8 mouse cellular contexts compared by ENCODE assay signal in the genomic region with DNA sequence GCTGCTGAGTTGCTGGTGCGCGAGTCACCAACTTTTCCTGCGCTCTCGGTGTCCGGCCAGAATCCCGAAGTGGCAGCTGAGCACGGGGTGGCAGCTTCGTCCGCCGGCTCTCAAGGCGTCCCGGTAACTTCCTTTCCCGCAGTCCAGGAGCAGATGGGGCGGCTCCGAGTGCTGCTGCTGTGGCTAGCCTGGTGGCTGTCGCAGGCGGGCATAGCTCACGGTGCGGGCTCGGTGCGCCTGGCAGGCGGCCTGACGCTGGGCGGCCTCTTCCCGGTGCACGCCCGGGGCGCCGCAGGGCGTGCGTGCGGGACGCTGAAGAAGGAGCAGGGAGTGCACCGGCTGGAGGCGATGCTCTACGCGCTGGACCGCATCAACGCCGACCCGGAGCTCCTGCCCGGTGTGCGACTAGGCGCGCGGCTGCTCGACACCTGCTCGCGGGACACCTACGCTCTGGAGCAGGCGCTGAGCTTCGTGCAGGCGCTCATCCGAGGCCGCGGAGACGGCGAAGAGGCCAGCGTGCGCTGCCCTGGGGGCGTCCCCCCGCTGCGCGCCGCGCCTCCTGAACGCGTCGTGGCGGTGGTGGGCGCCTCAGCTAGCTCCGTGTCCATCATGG. TPM values are rescaled to one million over a fixed set of nuclear protein-coding genes. Genes with fewer than 3 reads are reported as not detected.
DNase-seq lines count a peak whose midpoint lies in the region; ATAC-seq and TF ChIP-seq lines count a peak whose summit lies in the region.

No protein-coding gene starts in this region.

- H3K4me3 ChIP-seq in left cerebral cortex, adult 2 months = peak overlapping the region; percentile 48
- peak overlapping the region; percentile 46 for H3K4me3 ChIP-seq in forebrain, embryonic 16.5 days (replicated peaks; ENCODE audit: low read length)
- peak overlapping the region; percentile 43 for H3K4me3 ChIP-seq in neural tube, embryonic 13.5 days

- peak overlapping the region; percentile 51 for H3K9ac ChIP-seq in forebrain, embryonic 16.5 days (replicated peaks; ENCODE audit: low read depth, low read length)
- peak overlapping the region; percentile 67 for H3K9ac ChIP-seq in neural tube, embryonic 13.5 days

- WGBS in forebrain, embryonic 16.5 days = under 1% methylated on average over 61 of the region's 72 CpGs
- under 1% methylated on average over 71 of the region's 72 CpGs for WGBS in neural tube, embryonic 13.5 days

- H3K4me1 ChIP-seq in forebrain, embryonic 16.5 days (replicated peaks; ENCODE audit: control insufficient read depth, insufficient read depth, low read length) = peaks cover 13% of the 10 kb centered on the region
- H3K4me1 ChIP-seq in neural tube, embryonic 13.5 days (replicated peaks) = peaks cover 16% of the 10 kb centered on the region

- H3K27me3 ChIP-seq in forebrain, embryonic 16.5 days (replicated peaks; ENCODE audit: control insufficient read depth, insufficient read depth, low read length) = peaks cover 49% of the 10 kb centered on the region
- peaks cover 74% of the 10 kb centered on the region for H3K27me3 ChIP-seq in neural tube, embryonic 13.5 days

- intact Hi-C loops in left cerebral cortex, adult 2 months (cut with DNase I) = no loop called here

- DNase-seq in left cerebral cortex, adult 2 months (ENCODE audit: extremely low spot score in 1 of 2, low spot score in 2 of 2) = peak in 1 of 2 experiments; percentile 37
- DNase-seq in left cerebral cortex, adult 8-10 months (ENCODE audit: low spot score in 2 of 2) = no peak
- peak; percentile 25 for DNase-seq in adrenal gland, postnatal 14 days
- DNase-seq in kidney, postnatal 4 days = peak; percentile 38 to 63
- DNase-seq in urinary bladder, postnatal 25 days (ENCODE audit: low spot score) = no peak
- DNase-seq in layer of hippocampus, postnatal 25 days (ENCODE audit: extremely low spot score in 1 of 2, low spot score in 1 of 2) = no peak

- H3K27ac ChIP-seq in left cerebral cortex, adult 2 months = no peak overlapping the region
- no peak overlapping the region for H3K27ac ChIP-seq in forebrain, embryonic 16.5 days (ENCODE audit: low read length)
- H3K27ac ChIP-seq in neural tube, embryonic 13.5 days (replicated peaks) = no peak overlapping the region

- H3K4me2 ChIP-seq in forebrain, embryonic 16.5 days (ENCODE audit: low read length) = peak overlapping the region; percentile 85
- peak overlapping the region; percentile 75 for H3K4me2 ChIP-seq in neural tube, embryonic 13.5 days

- no peak for TF ChIP-seq CTCF in left cerebral cortex, adult 2 months (IDR thresholded peaks at IDR 0.05)

- 0 out of 2 replicates have a peak, but pooled peaks cover 5% of the 10 kb centered on the region for H3K9me3 ChIP-seq in forebrain, embryonic 16.5 days (ENCODE audit: control insufficient read depth, low read length)
- no peaks in the 10 kb centered on the region for H3K9me3 ChIP-seq in neural tube, embryonic 13.5 days

- no peaks in the 10 kb centered on the region for H3K36me3 ChIP-seq in forebrain, embryonic 16.5 days (ENCODE audit: control insufficient read depth, insufficient read depth)
- H3K36me3 ChIP-seq in neural tube, embryonic 13.5 days = no peaks in the 10 kb centered on the region

- peak; percentile 43; the same call in 1 of the 2 replicates for ATAC-seq in forebrain, embryonic 16.5 days
- peak; percentile 8; the same call in 1 of the 2 replicates for ATAC-seq in neural tube, embryonic 13.5 days (ENCODE audit: low read depth)

RNA-seq across cellular contexts. Expression of gene Grm6, which starts 0.6 kb away (rescaled TPM):
- total RNA-seq in left cerebral cortex, adult 2 months (2021) = not detected
- total RNA-seq in left cerebral cortex, adult 8-10 months (2022) = not detected
- 0.07 and 1.1 TPM in 2 replicates for total RNA-seq in adrenal gland, postnatal 14 days (2021)
- polyA plus RNA-seq in forebrain, embryonic 16.5 days (2015; fragmentation: Nextera tagmentation; extraction: Ambion mirVana) = not detected in 2 replicates
- polyA plus RNA-seq in neural tube, embryonic 13.5 days (2015; fragmentation: Nextera tagmentation; extraction: Ambion mirVana) = not detected in 2 replicates
- not detected for total RNA-seq in layer of hippocampus, postnatal 25 days (2021)

RNA-seq across cellular contexts. Expression of gene Zfp879, which starts 9.7 kb away (rescaled TPM):
- 1 to 10 TPM; 3.0 to 4.3 TPM for total RNA-seq in left cerebral cortex, adult 2 months (2021)
- total RNA-seq in left cerebral cortex, adult 8-10 months (2022) = 1 to 10 TPM; 3.0 to 3.5 (median 3.2) TPM
- 0.79 and 0.82 TPM in 2 replicates for total RNA-seq in adrenal gland, postnatal 14 days (2021)
- 1.9 and 2.4 TPM in 2 replicates for polyA plus RNA-seq in forebrain, embryonic 16.5 days (2015; fragmentation: Nextera tagmentation; extraction: Ambion mirVana)
- 0.99 and 1.5 TPM in 2 replicates for polyA plus RNA-seq in neural tube, embryonic 13.5 days (2015; fragmentation: Nextera tagmentation; extraction: Ambion mirVana)
- total RNA-seq in layer of hippocampus, postnatal 25 days (2021) = 1 to 10 TPM; 3.0 to 3.4 TPM

RNA-seq across cellular contexts. Expression of gene Zfp354c, which starts 23.6 kb away (rescaled TPM):
- total RNA-seq in left cerebral cortex, adult 2 months (2021) = 10 to 100 TPM; 43.3 to 44.2 TPM
- total RNA-seq in left cerebral cortex, adult 8-10 months (2022) = 10 to 100 TPM; 40.4 to 57.6 (median 45.3) TPM
- total RNA-seq in adrenal gland, postnatal 14 days (2021) = 5.2 and 9.8 TPM in 2 replicates
- polyA plus RNA-seq in forebrain, embryonic 16.5 days (2015; fragmentation: Nextera tagmentation; extraction: Ambion mirVana) = 69.8 and 76.5 TPM in 2 replicates
- 53.0 and 55.6 TPM in 2 replicates for polyA plus RNA-seq in neural tube, embryonic 13.5 days (2015; fragmentation: Nextera tagmentation; extraction: Ambion mirVana)
- 10 to 100 TPM; 48.0 to 48.2 TPM for total RNA-seq in layer of hippocampus, postnatal 25 days (2021)

RNA-seq across cellular contexts. Expression of gene Zfp454, which starts 36.4 kb away (rescaled TPM):
- 1 to 10 TPM; 6.5 TPM for total RNA-seq in left cerebral cortex, adult 2 months (2021)
- total RNA-seq in left cerebral cortex, adult 8-10 months (2022) = 1 to 10 TPM; 5.2 to 8.0 (median 5.9) TPM
- 2.5 and 3.0 TPM in 2 replicates for total RNA-seq in adrenal gland, postnatal 14 days (2021)
- 17.4 and 18.8 TPM in 2 replicates for polyA plus RNA-seq in forebrain, embryonic 16.5 days (2015; fragmentation: Nextera tagmentation; extraction: Ambion mirVana)
- polyA plus RNA-seq in neural tube, embryonic 13.5 days (2015; fragmentation: Nextera tagmentation; extraction: Ambion mirVana) = 11.7 and 14.1 TPM in 2 replicates
- total RNA-seq in layer of hippocampus, postnatal 25 days (2021) = 1 to 10 TPM; 6.1 to 6.2 TPM

Comparison
In these comparisons a context has a peak if more than half of its experiments do, and no peak if none do; other contexts are left out.
1. DNase-seq: peak in adrenal gland, postnatal 14 days (single experiment) and kidney, postnatal 4 days (2 of 2); none in left cerebral cortex, adult 8-10 months (0 of 2), urinary bladder, postnatal 25 days (single experiment) and layer of hippocampus, postnatal 25 days (0 of 2).
2. Peak in every context shown above with its lines, with median percentiles within 50 percentile points of each other: H3K4me3 ChIP-seq.